Mouse (Mus musculus) ovary, adult 2 months (tissue): ENCODE measurements around the gene Cspg4. TPM values are rescaled to one million over a fixed set of nuclear protein-coding genes. Genes with fewer than 3 reads are reported as not detected.

Experiments used
- polyA plus RNA-seq: library from polyadenylated mRNA; depleted of rRNA; stranded (reverse); fragments of >200 nt; gene quantifications from 2 replicates; pipeline ENCODE4 v1.2.3, GENCODE M21; 2012; rRNA removed

Gene Cspg4
- 22.0 and 24.5 TPM in 2 replicates for polyA plus RNA-seq

GRCm38 (mm10) chr9:56864832-56865231, at the start of gene Cspg4:
TSS of gene Cspg4 (plus strand) at chr9:56865033.

DNA sequence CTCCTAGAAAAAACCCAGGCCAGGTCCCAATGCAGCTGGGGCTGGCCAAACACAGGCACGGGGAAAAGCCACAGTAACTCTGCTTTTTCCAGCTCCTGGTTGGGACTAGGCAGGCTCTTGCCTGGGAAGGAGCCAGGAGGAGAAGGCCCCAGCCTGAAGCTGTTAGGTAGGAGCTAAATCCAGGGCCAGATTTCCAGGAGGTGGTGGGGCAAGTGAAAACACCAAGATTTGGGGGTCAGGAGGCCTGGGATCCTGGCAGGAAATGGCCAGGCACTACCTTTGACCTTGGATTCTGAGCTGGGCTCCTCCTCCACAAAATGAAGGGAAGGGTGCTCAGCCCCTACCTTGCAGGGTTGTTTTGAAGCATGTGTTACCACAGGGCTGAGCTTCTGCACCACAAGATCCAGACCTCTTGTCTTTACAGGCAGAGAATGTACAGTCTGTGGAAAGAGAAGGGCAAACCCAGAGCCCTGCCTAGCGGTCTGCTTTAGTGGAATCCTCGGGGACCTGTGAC, 560 bp upstream of the Cspg4 start, which contains the start of gene Odf3l1:
Gene Odf3l1 (minus strand): TSS at position 464 of the 514 bp plus-strand sequence.

DNA sequence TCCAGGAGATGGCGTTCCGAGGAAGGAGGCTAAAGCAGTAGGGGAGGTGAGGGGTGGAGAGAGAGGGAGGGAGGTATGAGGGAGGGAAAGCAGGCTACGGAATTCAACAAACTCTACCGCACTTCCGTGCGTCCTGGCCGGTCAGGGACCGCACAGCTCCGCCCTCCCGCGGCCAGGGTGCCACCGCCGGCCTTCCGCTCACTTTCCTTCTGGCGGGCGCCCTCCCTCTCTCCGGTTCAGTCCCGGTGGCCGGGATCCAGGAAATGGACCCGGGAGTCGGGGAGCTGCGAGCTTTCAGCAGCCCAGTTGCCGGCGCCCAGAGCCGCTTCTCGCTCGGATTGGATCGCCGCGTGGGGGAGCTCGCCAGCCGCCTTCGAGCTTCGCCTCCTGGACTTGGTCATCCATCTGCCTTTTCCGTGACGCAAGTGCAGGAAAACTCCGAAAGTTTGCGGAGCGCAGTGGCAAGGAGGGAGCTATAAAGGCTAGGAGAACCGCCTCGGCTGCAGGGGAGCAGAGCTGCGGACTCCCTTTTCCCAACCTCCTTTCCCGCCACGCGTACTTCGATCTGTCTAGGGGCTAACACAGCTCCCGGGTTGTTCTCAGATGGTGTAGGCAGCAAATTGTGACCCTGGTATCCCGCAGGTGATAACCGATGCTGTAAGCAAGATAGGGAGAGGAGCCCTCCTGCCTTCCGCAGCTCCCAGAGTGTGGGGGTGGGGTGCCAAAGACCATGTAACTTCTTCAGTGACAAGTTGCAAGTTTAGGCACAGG, 63.4 kb downstream of the Cspg4 start, which contains the start of gene Snx33:
Gene Snx33 (minus strand): TSS at position 331 of the 771 bp plus-strand sequence.

DNA sequence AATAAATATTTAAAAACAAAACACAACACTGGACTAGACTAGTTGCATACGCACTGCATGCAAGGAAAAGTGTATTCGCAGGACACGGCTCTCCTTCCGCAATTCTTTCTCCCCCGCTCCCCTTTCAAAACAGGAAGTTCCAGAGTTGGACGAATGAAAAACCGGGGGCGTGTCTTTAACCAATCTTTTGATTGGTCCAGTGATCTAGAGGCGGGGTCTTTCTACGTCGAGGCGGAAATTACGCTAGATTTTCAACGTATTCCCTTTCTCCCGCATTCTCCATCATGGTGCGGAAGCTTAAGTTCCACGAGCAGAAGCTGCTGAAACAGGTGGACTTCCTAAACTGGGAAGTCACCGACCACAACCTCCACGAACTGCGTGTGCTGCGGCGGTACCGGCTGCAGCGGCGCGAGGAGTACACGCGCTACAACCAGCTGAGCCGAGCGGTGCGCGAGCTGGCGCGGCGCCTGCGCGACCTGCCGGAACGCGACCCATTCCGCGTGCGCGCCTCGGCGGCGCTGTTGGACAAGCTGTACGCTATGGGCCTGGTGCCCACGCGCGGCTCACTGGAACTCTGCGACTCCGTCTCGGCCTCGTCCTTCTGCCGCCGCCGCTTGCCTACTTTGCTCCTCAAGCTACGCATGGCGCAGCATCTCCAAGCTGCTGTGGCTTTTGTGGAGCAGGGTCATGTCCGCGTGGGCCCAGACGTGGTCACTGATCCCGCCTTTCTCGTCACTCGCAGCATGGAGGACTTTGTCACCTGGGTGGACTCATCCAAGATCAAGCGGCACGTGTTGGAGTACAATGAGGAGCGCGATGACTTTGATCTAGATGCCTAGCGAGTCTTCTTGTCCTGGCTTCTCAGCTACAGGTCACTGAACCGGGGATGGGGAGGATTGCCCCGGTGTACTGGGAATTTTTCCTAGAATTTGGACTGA, 72.7 kb downstream of the Cspg4 start, which contains the start of gene Imp3:
Gene Imp3 (plus strand): TSS at position 253 of the 938 bp plus-strand sequence.

Other genes starting within 250 kb of the Cspg4 start
- 4.3 and 4.7 TPM in 2 replicates for gene Lingo1, start 68.6 kb upstream of the Cspg4 start, polyA plus RNA-seq
- gene Odf3l1, start 354 bp upstream of the Cspg4 start, polyA plus RNA-seq, result 1.9 and 2.2 TPM in 2 replicates
- 19.8 and 22.8 TPM in 2 replicates for gene Snx33, start 63.3 kb downstream of the Cspg4 start, polyA plus RNA-seq
- 465 and 661 TPM in 2 replicates for gene Imp3, start 72.4 kb downstream of the Cspg4 start, polyA plus RNA-seq
- gene Snupn, start 85.8 kb downstream of the Cspg4 start, polyA plus RNA-seq, result 4.2 and 5.4 TPM in 2 replicates
- 34.9 and 76.3 TPM in 2 replicates for gene Ptpn9, start 129.9 kb downstream of the Cspg4 start, polyA plus RNA-seq
- gene Sin3a, start 207.0 kb downstream of the Cspg4 start, polyA plus RNA-seq, result 65.5 and 198 TPM in 2 replicates